Mouse (Mus musculus): Measurements from ENCODE around the gene Inpp1. TPM values are rescaled to one million over a fixed set of nuclear protein-coding genes. Genes with fewer than 3 reads are reported as not detected.

Gene Inpp1
- total and polyA plus RNA-seq, 3 experiments, result 8.9 to 20.6 (median 18.3) TPM

- H3K27me3 ChIP-seq (ENCODE audit: control insufficient read depth, insufficient read depth, low read length), result no peaks in the 10 kb centered on the region
- H3K27ac ChIP-seq, result no peak overlapping the region
- no peak for DNase-seq
- no peaks in the 10 kb centered on the region; the same call in none of the 2 replicates for H3K79me2 ChIP-seq (replicated peaks; ENCODE audit: control insufficient read depth, insufficient read depth, low read length)
- no peak for TF ChIP-seq EP300 (IDR thresholded peaks at IDR 0.05; ENCODE audit: insufficient read depth, low read depth, low read length)
- TF ChIP-seq CTCF (IDR thresholded peaks at IDR 0.05), result no peak
- no peak for TF ChIP-seq POLR2A (IDR thresholded peaks at IDR 0.05; ENCODE audit: insufficient read depth, low read depth, low read length)
- no peak overlapping the region for H3K4me3 ChIP-seq
- H3K9ac ChIP-seq (ENCODE audit: low read depth, low read length), result no peak overlapping the region
- H3K4me1 ChIP-seq (ENCODE audit: control insufficient read depth, insufficient read depth, low read length), result peaks cover 3% of the 10 kb centered on the region; the same call in 1 of the 2 replicates
- peaks cover 4% of the 10 kb centered on the region; the same call in 1 of the 2 replicates for H3K36me3 ChIP-seq (ENCODE audit: control insufficient read depth, insufficient read depth, low read length)
- intact Hi-C loops (cut with DNase I), result loop anchor here (5.0 to 10.0 kb wide), 2 partner anchors 47 to 355 kb away; no protein-coding TSS in a partner anchor
- 71% methylated on average over 4 of the region's 4 CpGs for WGBS
Observed at GRCm38 (mm10) chr1:52849422-52849821, 31.9 kb upstream of the Inpp1 start.

- Histone ChIP-seq H3K27ac (no peak overlapping the region), H3K36me3 (ENCODE audit: control insufficient read depth, insufficient read depth, low read length) (peaks cover 4% of the 10 kb centered on the region; the same call in 1 of the 2 replicates), H3K79me2 (replicated peaks; ENCODE audit: control insufficient read depth, insufficient read depth, low read length) (no peaks in the 10 kb centered on the region; the same call in none of the 2 replicates), H3K9ac (ENCODE audit: low read depth, low read length) (no peak overlapping the region), H3K4me1 (ENCODE audit: control insufficient read depth, insufficient read depth, low read length) (peaks cover 3% of the 10 kb centered on the region; the same call in 1 of the 2 replicates), H3K27me3 (ENCODE audit: control insufficient read depth, insufficient read depth, low read length) (no peaks in the 10 kb centered on the region), H3K4me3 (no peak overlapping the region)
- intact Hi-C loops (cut with DNase I), result loop anchor here (5.0 to 10.0 kb wide), 2 partner anchors 44 to 352 kb away; no protein-coding TSS in a partner anchor
- TF ChIP-seq CTCF (IDR thresholded peaks at IDR 0.05) (no peak), POLR2A (IDR thresholded peaks at IDR 0.05; ENCODE audit: insufficient read depth, low read depth, low read length) (no peak), EP300 (IDR thresholded peaks at IDR 0.05; ENCODE audit: insufficient read depth, low read depth, low read length) (no peak)
- no peak for DNase-seq
- 89% methylated on average over 4 of the region's 4 CpGs for WGBS
Observed at GRCm38 (mm10) chr1:52846556-52846955, 29.1 kb upstream of the Inpp1 start.

DNA sequence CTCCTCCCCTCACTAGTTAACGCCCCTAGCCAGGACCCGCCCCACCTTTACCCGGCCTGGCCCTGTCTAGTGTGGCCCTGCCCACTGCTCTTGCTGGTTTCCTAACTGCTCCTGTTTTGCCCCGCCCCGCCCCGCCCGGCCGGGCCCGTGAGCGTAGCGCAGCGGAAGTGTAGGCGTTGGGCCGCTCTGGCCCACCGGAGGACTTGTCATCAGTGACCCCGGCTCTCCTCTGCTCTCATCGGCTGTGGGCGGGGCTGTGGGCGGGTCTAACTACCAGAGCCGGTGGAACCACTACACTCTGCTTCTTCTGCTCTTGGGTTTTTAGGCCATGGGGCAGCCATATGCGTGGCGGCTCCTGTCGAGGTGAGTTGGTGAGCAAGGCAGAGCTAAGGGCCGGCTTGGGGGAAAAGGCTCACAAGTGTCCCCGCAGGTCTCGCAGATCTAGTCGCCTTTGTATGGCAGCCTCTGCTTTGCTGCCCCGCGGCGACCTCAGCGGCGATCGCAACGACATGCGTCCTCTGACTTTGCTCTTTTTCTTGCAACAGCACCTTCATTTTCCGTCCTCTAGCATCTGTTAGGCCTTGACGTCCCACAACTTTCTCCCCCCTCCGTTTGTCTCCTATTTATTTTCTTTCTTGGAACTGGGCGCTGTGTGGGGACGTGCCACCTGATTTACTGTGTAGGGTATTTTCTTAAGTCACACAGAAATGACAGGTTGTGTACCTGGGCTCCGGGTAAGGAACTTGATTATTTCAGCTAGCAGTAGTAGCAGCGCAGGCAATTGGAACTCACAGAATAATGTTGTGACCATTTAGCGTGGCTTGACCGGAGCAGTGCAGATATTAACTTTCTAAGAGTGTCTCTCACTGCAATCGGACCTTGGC lies 27.5 kb upstream of the Inpp1 start, which contains the start of gene Hibch:
TSS of gene Hibch (plus strand) at position 148 of the 884 bp plus-strand sequence.
- intact Hi-C loops (cut with DNase I), result loop anchor here (1.0 to 10.0 kb wide), 4 partner anchors 28 to 350 kb away; partner anchors contain the start of genes Inpp1 and Nemp2
- WGBS, result 2% methylated on average over 45 of the region's 45 CpGs
- Histone ChIP-seq H3K79me2 (replicated peaks; ENCODE audit: control insufficient read depth, insufficient read depth, low read length) (no peaks in the 10 kb centered on the region; the same call in 1 of the 2 replicates), H3K27ac (peak within 1 kb of the TSS; percentile 92), H3K4me1 (ENCODE audit: control insufficient read depth, insufficient read depth, low read length) (peaks cover 3% of the 10 kb centered on the region; the same call in 1 of the 2 replicates), H3K4me3 (peak within 1 kb of the TSS; percentile 92), H3K36me3 (ENCODE audit: control insufficient read depth, insufficient read depth, low read length) (peaks cover 4% of the 10 kb centered on the region; the same call in 1 of the 2 replicates), H3K27me3 (ENCODE audit: control insufficient read depth, insufficient read depth, low read length) (no peaks in the 10 kb centered on the region), H3K9ac (ENCODE audit: low read depth, low read length) (peak within 1 kb of the TSS; percentile 89)
- peak; percentile 96 to 100 for DNase-seq
- TF ChIP-seq EP300 (IDR thresholded peaks at IDR 0.05; ENCODE audit: insufficient read depth, low read depth, low read length) (0 out of 2 replicates have a peak, but pooled peaks have one; percentile 36), POLR2A (IDR thresholded peaks at IDR 0.05; ENCODE audit: insufficient read depth, low read depth, low read length) (peak; percentile 88), CTCF (IDR thresholded peaks at IDR 0.05) (peak; percentile 15; the same call in 1 of the 2 replicates)

DNA sequence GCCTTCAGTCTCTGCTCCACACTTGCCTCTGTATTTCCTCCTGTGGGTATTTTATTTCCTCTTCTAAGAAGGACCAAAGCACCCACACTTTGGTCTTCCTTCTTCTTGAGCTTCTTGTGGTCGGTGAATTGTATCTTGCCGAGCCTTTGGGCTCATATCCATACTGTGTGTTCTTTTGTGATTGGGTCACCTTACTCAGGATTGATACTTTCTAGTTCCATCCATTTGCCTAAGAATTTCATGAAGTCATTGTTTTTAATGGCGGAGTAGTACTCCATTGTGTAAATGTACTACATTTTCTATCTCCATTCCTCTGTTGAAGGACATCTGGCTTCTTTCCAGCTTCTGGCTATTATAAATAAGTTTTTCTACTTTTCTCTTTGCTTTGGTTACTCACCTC lies 26.9 kb upstream of the Inpp1 start:
- intact Hi-C loops (cut with DNase I), result loop anchor here (1.0 to 10.0 kb wide), 3 partner anchors 27 to 350 kb away; partner anchors contain the start of genes Inpp1 and Nemp2
- DNase-seq, result no peak
- no peaks in the 10 kb centered on the region for H3K27me3 ChIP-seq (ENCODE audit: control insufficient read depth, insufficient read depth, low read length)
- H3K36me3 ChIP-seq (ENCODE audit: control insufficient read depth, insufficient read depth, low read length), result peaks cover 4% of the 10 kb centered on the region; the same call in 1 of the 2 replicates
- H3K4me3 ChIP-seq, result peak overlapping the region; percentile 92
- WGBS, result 9% methylated on average over 3 of the region's 3 CpGs
- peaks cover 3% of the 10 kb centered on the region; the same call in 1 of the 2 replicates for H3K4me1 ChIP-seq (ENCODE audit: control insufficient read depth, insufficient read depth, low read length)
- peak overlapping the region; percentile 77 for H3K27ac ChIP-seq
- H3K9ac ChIP-seq (ENCODE audit: low read depth, low read length), result no peak overlapping the region
- no peaks in the 10 kb centered on the region; the same call in 1 of the 2 replicates for H3K79me2 ChIP-seq (replicated peaks; ENCODE audit: control insufficient read depth, insufficient read depth, low read length)
- TF ChIP-seq EP300 (IDR thresholded peaks at IDR 0.05; ENCODE audit: insufficient read depth, low read depth, low read length) (no peak), POLR2A (IDR thresholded peaks at IDR 0.05; ENCODE audit: insufficient read depth, low read depth, low read length) (no peak), CTCF (IDR thresholded peaks at IDR 0.05) (no peak)

GRCm38 (mm10) chr1:52839099-52839498 lies 21.6 kb upstream of the Inpp1 start:
- H3K79me2 ChIP-seq (replicated peaks; ENCODE audit: control insufficient read depth, insufficient read depth, low read length), result no peaks in the 10 kb centered on the region
- no peak for TF ChIP-seq EP300 (IDR thresholded peaks at IDR 0.05; ENCODE audit: insufficient read depth, low read depth, low read length)
- no peak for TF ChIP-seq POLR2A (IDR thresholded peaks at IDR 0.05; ENCODE audit: insufficient read depth, low read depth, low read length)
- no peak for TF ChIP-seq CTCF (IDR thresholded peaks at IDR 0.05)
- DNase-seq, result no peak
- H3K4me3 ChIP-seq, result no peak overlapping the region
- intact Hi-C loops (cut with DNase I), result no loop called here
- H3K27me3 ChIP-seq (ENCODE audit: control insufficient read depth, insufficient read depth, low read length), result no peaks in the 10 kb centered on the region
- H3K9ac ChIP-seq (ENCODE audit: low read depth, low read length), result no peak overlapping the region
- WGBS, result 90% methylated on average over 3 of the region's 3 CpGs
- H3K36me3 ChIP-seq (ENCODE audit: control insufficient read depth, insufficient read depth, low read length), result no peaks in the 10 kb centered on the region
- no peak overlapping the region for H3K27ac ChIP-seq
- no peaks in the 10 kb centered on the region for H3K4me1 ChIP-seq (ENCODE audit: control insufficient read depth, insufficient read depth, low read length)

All from heart, adult 2 months (tissue).